Mouse (Mus musculus): Measurements from ENCODE around the gene Mocs2. TPM values are rescaled to one million over a fixed set of nuclear protein-coding genes. Genes with fewer than 3 reads are reported as not detected.

Gene Mocs2
- total and polyA plus RNA-seq, 3 experiments = 29.4 to 38.1 (median 34.9) TPM

DNA sequence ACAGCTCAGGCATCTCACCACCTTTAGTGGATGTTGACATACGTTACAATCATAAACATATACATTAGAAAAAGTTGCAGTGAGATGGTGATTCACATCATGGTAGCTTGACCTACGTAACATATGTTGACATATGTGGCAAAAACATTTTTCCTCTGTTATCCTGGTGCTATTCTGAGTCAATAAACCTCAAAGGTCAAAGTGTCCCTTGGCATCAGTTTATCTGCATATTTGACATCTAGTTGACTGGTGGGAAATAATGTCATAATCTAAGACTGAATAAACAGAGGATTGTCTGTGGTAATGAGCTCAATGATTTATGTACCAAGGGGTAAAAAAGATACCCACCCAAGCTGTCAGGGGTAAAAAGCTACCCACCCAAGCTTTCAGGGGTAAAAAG, 35.1 kb downstream of the Mocs2 start:
- H3K4me3 ChIP-seq (replicated peaks in 1 of 3; ENCODE audit: low read depth in 2 of 3, low read length in 2 of 3, poor library complexity in 1 of 3) = no peak overlapping the region
- no peak overlapping the region for H3K27ac ChIP-seq (ENCODE audit: insufficient read depth, low read depth)
- dilution Hi-C loops (cut with MboI; ENCODE audit: extremely low pct_ligation_motif_present, extremely low pct_unique_long_range_greater_than_20kb, low sequenced_read_pairs) = no loop called here
- H3K36me3 ChIP-seq (replicated peaks in 1 of 2; ENCODE audit: control insufficient read depth in 1 of 2, insufficient read depth in 1 of 2, low read length in 1 of 2) = no peaks in the 10 kb centered on the region
- no peaks in the 10 kb centered on the region for H3K9me3 ChIP-seq (replicated peaks; ENCODE audit: low read length)
- DNase-seq (ENCODE audit: extremely low read depth) = no peak
- no peaks in the 10 kb centered on the region for H3K27me3 ChIP-seq (replicated peaks)
- in situ Hi-C loops (cut with MboI; ENCODE audit: low pct_ligation_motif_present, low pct_unique_long_range_greater_than_20kb, low sequenced_read_pairs) = no loop called here
- TF ChIP-seq KAT2A (IDR thresholded peaks at IDR 0.05; ENCODE audit: insufficient replicate concordance, low read length) (no peak), PAX5 (IDR thresholded peaks at IDR 0.05; ENCODE audit: low read length) (no peak), USF1 (IDR thresholded peaks at IDR 0.05; ENCODE audit: low read depth, low read length) (no peak), SIN3A (IDR thresholded peaks at IDR 0.05; ENCODE audit: low read length) (no peak), ZMIZ1 (IDR thresholded peaks at IDR 0.05; ENCODE audit: low read depth, low read length) (no peak), TBP (conservative IDR thresholded peaks at IDR 0.05; ENCODE audit: low read depth, low read length) (no peak), GABPA (IDR thresholded peaks at IDR 0.05; ENCODE audit: insufficient replicate concordance, low read depth, low read length) (no peak), ZC3H11A (IDR thresholded peaks at IDR 0.05; ENCODE audit: low read depth, low read length) (no peak), ZNF384 (IDR thresholded peaks at IDR 0.05; ENCODE audit: low read depth, low read length) (no peak), MEF2A (IDR thresholded peaks at IDR 0.05; ENCODE audit: borderline replicate concordance, low read depth, low read length) (no peak), IRF4 (IDR thresholded peaks at IDR 0.05; ENCODE audit: low read depth, low read length) (no peak), POLR2AphosphoS2 (IDR thresholded peaks at IDR 0.05; ENCODE audit: low read depth, low read length) (no peak), MAX (IDR thresholded peaks at IDR 0.05; ENCODE audit: low read length) (no peak), EP300 (IDR thresholded peaks at IDR 0.05; ENCODE audit: low read length) (no peak), POLR2A (IDR thresholded peaks at IDR 0.05; ENCODE audit: low read depth, low read length) (no peak), JUN (IDR thresholded peaks at IDR 0.05; ENCODE audit: insufficient read depth, low read depth, low read length) (no peak), HCFC1 (IDR thresholded peaks at IDR 0.05; ENCODE audit: low read depth, low read length) (no peak)
- H3K79me2 ChIP-seq (replicated peaks; ENCODE audit: control insufficient read depth, extremely low read depth, insufficient read depth, poor library complexity, severe bottlenecking) = no peaks in the 10 kb centered on the region
- no peak overlapping the region for H3K9ac ChIP-seq (ENCODE audit: insufficient read depth, low read depth)
- H3K4me2 ChIP-seq (ENCODE audit: insufficient read depth, low read depth, poor library complexity, severe bottlenecking) = no peak overlapping the region
- H3K4me1 ChIP-seq (ENCODE audit: control insufficient read depth in 1 of 2, insufficient read depth in 2 of 2) = peaks cover 0 to 4% of the 10 kb centered on the region in 2 experiments; a peak in 1 of 4 replicates

- no peak overlapping the region for H3K4me3 ChIP-seq (replicated peaks in 1 of 3; ENCODE audit: low read depth in 2 of 3, low read length in 2 of 3, poor library complexity in 1 of 3)
- DNase-seq (ENCODE audit: extremely low read depth) = no peak
- no peak overlapping the region for H3K27ac ChIP-seq (ENCODE audit: insufficient read depth, low read depth)
- H3K27me3 ChIP-seq (replicated peaks) = no peaks in the 10 kb centered on the region
- no peaks in the 10 kb centered on the region for H3K9me3 ChIP-seq (replicated peaks; ENCODE audit: low read length)
- dilution Hi-C loops (cut with MboI; ENCODE audit: extremely low pct_ligation_motif_present, extremely low pct_unique_long_range_greater_than_20kb, low sequenced_read_pairs) (no loop called here), in situ Hi-C loops (cut with MboI; ENCODE audit: low pct_ligation_motif_present, low pct_unique_long_range_greater_than_20kb, low sequenced_read_pairs) (no loop called here)
- no peaks in the 10 kb centered on the region for H3K79me2 ChIP-seq (replicated peaks; ENCODE audit: control insufficient read depth, extremely low read depth, insufficient read depth, poor library complexity, severe bottlenecking)
- H3K9ac ChIP-seq (ENCODE audit: insufficient read depth, low read depth) = no peak overlapping the region
- H3K4me2 ChIP-seq (ENCODE audit: insufficient read depth, low read depth, poor library complexity, severe bottlenecking) = no peak overlapping the region
- H3K36me3 ChIP-seq (replicated peaks in 1 of 2; ENCODE audit: control insufficient read depth in 1 of 2, insufficient read depth in 1 of 2, low read length in 1 of 2) = no peaks in the 10 kb centered on the region
- H3K4me1 ChIP-seq (ENCODE audit: control insufficient read depth in 1 of 2, insufficient read depth in 2 of 2) = peaks cover 0 to 1% of the 10 kb centered on the region in 2 experiments; a peak in 1 of 4 replicates
- TF ChIP-seq IRF4 (IDR thresholded peaks at IDR 0.05; ENCODE audit: low read depth, low read length) = no peak
- no peak for TF ChIP-seq MAZ (IDR thresholded peaks at IDR 0.05; ENCODE audit: low read depth, low read length)
- no peak for TF ChIP-seq NRF1 (IDR thresholded peaks at IDR 0.05; ENCODE audit: low read depth, low read length)
- TF ChIP-seq MEF2A (IDR thresholded peaks at IDR 0.05; ENCODE audit: borderline replicate concordance, low read depth, low read length) = no peak
- TF ChIP-seq CHD2 (IDR thresholded peaks at IDR 0.05; ENCODE audit: low read length) = no peak
- TF ChIP-seq ZC3H11A (IDR thresholded peaks at IDR 0.05; ENCODE audit: low read depth, low read length) = no peak
- no peak for TF ChIP-seq USF2 (conservative IDR thresholded peaks at IDR 0.05; ENCODE audit: low read depth, low read length)
- TF ChIP-seq SIN3A (IDR thresholded peaks at IDR 0.05; ENCODE audit: low read length) = no peak
- TF ChIP-seq MAX (IDR thresholded peaks at IDR 0.05; ENCODE audit: low read length) = no peak
- TF ChIP-seq USF1 (IDR thresholded peaks at IDR 0.05; ENCODE audit: low read depth, low read length) = no peak
- no peak for TF ChIP-seq ZKSCAN1 (IDR thresholded peaks at IDR 0.05; ENCODE audit: borderline replicate concordance, low read depth, low read length)
- no peak for TF ChIP-seq POLR2A (IDR thresholded peaks at IDR 0.05; ENCODE audit: low read depth, low read length)
- no peak for TF ChIP-seq PAX5 (IDR thresholded peaks at IDR 0.05; ENCODE audit: low read length)
- no peak for TF ChIP-seq JUND (conservative IDR thresholded peaks at IDR 0.05; ENCODE audit: low read depth, low read length)
- no peak for TF ChIP-seq SMC3 (IDR thresholded peaks at IDR 0.05; ENCODE audit: low read depth, low read length)
- no peak for TF ChIP-seq POLR2AphosphoS2 (IDR thresholded peaks at IDR 0.05; ENCODE audit: low read depth, low read length)
These were observed 36.0 kb downstream of the Mocs2 start for GRCm38 (mm10) chr13:114854023-114854422.

All from CH12.LX (cell line).